In the genomic region with DNA sequence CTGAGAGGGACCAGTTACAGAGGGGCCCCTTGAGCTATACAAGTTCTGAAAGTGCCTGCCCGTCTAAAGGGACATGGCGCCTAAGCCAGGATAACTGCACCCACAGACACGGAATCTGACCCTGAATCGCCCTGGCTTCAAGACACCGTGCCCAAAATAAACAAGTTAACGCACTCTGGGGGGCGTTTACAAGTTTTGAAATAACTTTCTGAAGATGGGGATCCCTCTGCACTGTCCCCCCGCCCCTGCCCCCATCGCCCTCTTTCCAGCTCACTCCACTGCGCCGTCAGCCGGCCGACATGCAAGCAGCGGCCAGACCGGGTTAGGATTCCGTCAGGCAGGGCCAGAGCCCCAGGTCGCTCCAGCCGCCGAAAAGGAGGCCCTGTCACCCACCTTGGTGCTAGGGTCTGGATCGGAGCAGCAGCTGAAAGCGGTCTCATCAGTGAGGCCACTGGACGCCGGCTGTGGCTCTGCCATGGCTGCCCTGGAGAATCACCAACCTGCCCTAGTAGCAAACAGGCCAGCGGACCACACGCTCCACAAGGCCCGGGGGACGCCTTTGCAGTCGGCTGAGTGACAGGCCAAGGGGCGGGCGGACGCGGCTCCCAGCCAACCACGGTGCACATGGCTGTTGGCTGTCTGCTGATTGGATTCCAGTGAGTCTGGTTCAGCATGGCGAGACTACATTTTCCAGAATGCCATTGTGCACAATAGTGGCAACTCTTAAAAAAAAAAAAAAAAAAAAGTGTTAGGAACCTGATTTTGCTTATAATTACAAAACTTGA, we compare ENCODE assay signal across 8 mouse cellular contexts. TPM values are rescaled to one million over a fixed set of nuclear protein-coding genes. Genes with fewer than 3 reads are reported as not detected.
A peak's percentile ranks its signal among the peaks of the same experiment; 100 is the strongest.
DNase-seq lines count a peak whose midpoint lies in the region; ATAC-seq and TF ChIP-seq lines count a peak whose summit lies in the region.

No protein-coding gene starts in this region.

- peak; percentile 100 for DNase-seq in cerebellum, adult 11 months
- peak; percentile 98 for DNase-seq in forebrain, embryonic 14.5 days (ENCODE audit: low spot score)
- peak; percentile 100 for DNase-seq in heart, postnatal 14 days
- DNase-seq in layer of hippocampus, adult 11-12 months (ENCODE audit: low spot score): peak; percentile 100
- DNase-seq in lung, adult 18-20 months: peak; percentile 100
- peak; percentile 99 for DNase-seq in testis, postnatal 14 days (ENCODE audit: low spot score)

- peak; percentile 52 for TF ChIP-seq POLR2A in ES-Bruce4 (IDR thresholded peaks at IDR 0.05; ENCODE audit: insufficient read depth, low read length)

- H3K9me3 ChIP-seq in ES-Bruce4 (replicated peaks; ENCODE audit: control insufficient read depth, insufficient read depth, low read length, poor library complexity, severe bottlenecking): no peaks in the 10 kb centered on the region
- H3K9me3 ChIP-seq in forebrain, embryonic 14.5 days (replicated peaks; ENCODE audit: control insufficient read depth, low read length): no peaks in the 10 kb centered on the region
- no peaks in the 10 kb centered on the region for H3K9me3 ChIP-seq in neural tube, embryonic 15.5 days (replicated peaks)

- peak overlapping the region; percentile 70 for H3K4me2 ChIP-seq in forebrain, embryonic 14.5 days (ENCODE audit: low read length)
- peak overlapping the region; percentile 72 for H3K4me2 ChIP-seq in neural tube, embryonic 15.5 days

- TF ChIP-seq CTCF in ES-Bruce4 (IDR thresholded peaks at IDR 0.05; ENCODE audit: low read depth, low read length): no peak

- no peak for TF ChIP-seq EP300 in ES-Bruce4 (IDR thresholded peaks at IDR 0.05; ENCODE audit: insufficient read depth, low read depth, low read length)

- peak overlapping the region; percentile 90 for H3K4me3 ChIP-seq in ES-Bruce4 (ENCODE audit: low read depth, low read length)
- H3K4me3 ChIP-seq in forebrain, embryonic 14.5 days (ENCODE audit: low read depth, low read length): peak overlapping the region; percentile 65
- H3K4me3 ChIP-seq in neural tube, embryonic 15.5 days (replicated peaks): peak overlapping the region; percentile 75

- peak; percentile 100 for ATAC-seq in forebrain, embryonic 14.5 days
- ATAC-seq in neural tube, embryonic 15.5 days (ENCODE audit: low FRiP score): peak; percentile 99

- no peaks in the 10 kb centered on the region for H3K27me3 ChIP-seq in ES-Bruce4 (ENCODE audit: control insufficient read depth, insufficient read depth, low read length, poor library complexity, severe bottlenecking)
- H3K27me3 ChIP-seq in forebrain, embryonic 14.5 days (replicated peaks; ENCODE audit: control insufficient read depth, insufficient read depth, low read length): no peaks in the 10 kb centered on the region
- no peaks in the 10 kb centered on the region for H3K27me3 ChIP-seq in neural tube, embryonic 15.5 days (replicated peaks)

- WGBS in forebrain, embryonic 14.5 days: under 1% methylated on average over 33 of the region's 34 CpGs
- under 1% methylated on average over 34 of the region's 34 CpGs for WGBS in neural tube, embryonic 15.5 days

- peak overlapping the region; percentile 32 for H3K27ac ChIP-seq in ES-Bruce4 (ENCODE audit: insufficient read depth, low read length)
- peak overlapping the region; percentile 52; the same call in 1 of the 2 replicates for H3K27ac ChIP-seq in forebrain, embryonic 14.5 days (ENCODE audit: low read depth, low read length)
- peak overlapping the region; percentile 86 for H3K27ac ChIP-seq in neural tube, embryonic 15.5 days (replicated peaks)

- intact Hi-C loops in heart, postnatal 14 days (cut with DNase I): loop anchor here (5.0 kb wide), 1 partner anchor 35 kb away; a partner anchor contains a TSS

- H3K4me1 ChIP-seq in ES-Bruce4 (ENCODE audit: control insufficient read depth, insufficient read depth, low read length): no peaks in the 10 kb centered on the region
- peaks cover 20% of the 10 kb centered on the region for H3K4me1 ChIP-seq in forebrain, embryonic 14.5 days (ENCODE audit: control insufficient read depth, insufficient read depth, low read length)
- H3K4me1 ChIP-seq in neural tube, embryonic 15.5 days: peaks cover 24% of the 10 kb centered on the region

- H3K9ac ChIP-seq in ES-Bruce4 (ENCODE audit: low read depth, poor library complexity, severe bottlenecking): peak overlapping the region; percentile 62
- peak overlapping the region; percentile 79 for H3K9ac ChIP-seq in forebrain, embryonic 14.5 days (ENCODE audit: low read length)
- peak overlapping the region; percentile 78 for H3K9ac ChIP-seq in neural tube, embryonic 15.5 days (replicated peaks)

- peaks cover 2% of the 10 kb centered on the region; the same call in 1 of the 2 replicates for H3K36me3 ChIP-seq in ES-Bruce4 (ENCODE audit: control insufficient read depth, insufficient read depth, low read length, poor library complexity, severe bottlenecking)
- no peaks in the 10 kb centered on the region for H3K36me3 ChIP-seq in forebrain, embryonic 14.5 days (ENCODE audit: control insufficient read depth, insufficient read depth, low read length)
- no peaks in the 10 kb centered on the region for H3K36me3 ChIP-seq in neural tube, embryonic 15.5 days

RNA-seq across cellular contexts. Expression of a gene that starts 11.9 kb away (rescaled TPM):
- 25.8 and 34.7 TPM in 2 replicates for polyA plus RNA-seq in ES-Bruce4 (2011; ENCODE audit: insufficient read depth, insufficient read length, low read depth, missing spikeins)
- 1.7 and 1.9 TPM in 2 replicates for polyA plus RNA-seq in forebrain, embryonic 14.5 days (2014; fragmentation: Nextera tagmentation; extraction: Ambion mirVana)
- total RNA-seq in heart, postnatal 14 days (2021): 1 to 10 TPM; 1.5 to 1.6 TPM
- 2.7 and 2.8 TPM in 2 replicates for polyA plus RNA-seq in neural tube, embryonic 15.5 days (2015; fragmentation: Nextera tagmentation; extraction: Ambion mirVana)

RNA-seq across cellular contexts. Expression of a gene that starts 14.4 kb away (rescaled TPM):
- polyA plus RNA-seq in ES-Bruce4 (2011; ENCODE audit: insufficient read depth, insufficient read length, low read depth, missing spikeins): 175 and 190 TPM in 2 replicates
- 210 TPM in 2 replicates for polyA plus RNA-seq in forebrain, embryonic 14.5 days (2014; fragmentation: Nextera tagmentation; extraction: Ambion mirVana)
- total RNA-seq in heart, postnatal 14 days (2021): 100 to 1,000 TPM; 139 to 140 TPM
- 162 and 168 TPM in 2 replicates for polyA plus RNA-seq in neural tube, embryonic 15.5 days (2015; fragmentation: Nextera tagmentation; extraction: Ambion mirVana)

RNA-seq across cellular contexts. Expression of a gene that starts 36.0 kb away (rescaled TPM):
- polyA plus RNA-seq in ES-Bruce4 (2011; ENCODE audit: insufficient read depth, insufficient read length, low read depth, missing spikeins): 19.2 and 21.6 TPM in 2 replicates
- 73.7 and 122 TPM in 2 replicates for polyA plus RNA-seq in forebrain, embryonic 14.5 days (2014; fragmentation: Nextera tagmentation; extraction: Ambion mirVana)
- 10 to 100 TPM; 20.9 to 22.4 TPM for total RNA-seq in heart, postnatal 14 days (2021)
- 109 and 121 TPM in 2 replicates for polyA plus RNA-seq in neural tube, embryonic 15.5 days (2015; fragmentation: Nextera tagmentation; extraction: Ambion mirVana)

Comparison
In these comparisons a context has a peak if more than half of its experiments do, and no peak if none do; other contexts are left out.
1. Peak in every context shown above with its lines: DNase-seq, ATAC-seq, H3K4me3 ChIP-seq and H3K27ac ChIP-seq.
2. H3K27ac ChIP-seq: peak in every context shown above with its lines; median percentile 86 in neural tube, embryonic 15.5 days; 52 in forebrain, embryonic 14.5 days; 32 in ES-Bruce4.